Mouse (Mus musculus): ENCODE data around the gene Mpst. TPM values are rescaled to one million over a fixed set of nuclear protein-coding genes. Genes with fewer than 3 reads are reported as not detected.

The Mpst gene
- total and polyA plus RNA-seq, 2 experiments from 2014 or later = 3.5 to 85.9 TPM

GRCm38 (mm10) chr15:78451201-78451600 is 45.0 kb downstream of the Mpst start:
- DNase-seq (no peak), ATAC-seq (no peak)
- Histone ChIP-seq H3K27me3 (ENCODE audit: insufficient read depth, low read length) (no peaks in the 10 kb centered on the region), H3K4me2 (ENCODE audit: low read depth) (no peak overlapping the region), H3K9ac (no peak overlapping the region), H3K4me3 (ENCODE audit: low read depth, low read length) (no peak overlapping the region), H3K9me3 (ENCODE audit: low read length) (no peaks in the 10 kb centered on the region), H3K36me3 (ENCODE audit: insufficient read depth) (no peaks in the 10 kb centered on the region), H3K4me1 (ENCODE audit: insufficient read depth) (no peaks in the 10 kb centered on the region), H3K27ac (ENCODE audit: low read depth, low read length) (no peak overlapping the region)
- WGBS = 61% methylated on average over 2 of the region's 2 CpGs
- no peak for TF ChIP-seq CTCF (IDR thresholded peaks at IDR 0.05; ENCODE audit: low read depth)

- DNase-seq (no peak), ATAC-seq (no peak)
- no peaks in the 10 kb centered on the region for H3K36me3 ChIP-seq (ENCODE audit: insufficient read depth)
- H3K4me2 ChIP-seq (ENCODE audit: low read depth) = no peak overlapping the region
- no peak overlapping the region for H3K27ac ChIP-seq (ENCODE audit: low read depth, low read length)
- no peak for TF ChIP-seq CTCF (IDR thresholded peaks at IDR 0.05; ENCODE audit: low read depth)
- 75% methylated on average over 3 of the region's 3 CpGs for WGBS
- no peak overlapping the region for H3K4me3 ChIP-seq (ENCODE audit: low read depth, low read length)
- no peak overlapping the region for H3K9ac ChIP-seq
- H3K27me3 ChIP-seq (ENCODE audit: insufficient read depth, low read length) = no peaks in the 10 kb centered on the region
- no peaks in the 10 kb centered on the region for H3K4me1 ChIP-seq (ENCODE audit: insufficient read depth)
- no peaks in the 10 kb centered on the region for H3K9me3 ChIP-seq (ENCODE audit: low read length)
These were observed 46.7 kb downstream of the Mpst start for GRCm38 (mm10) chr15:78452929-78453328.

- TF ChIP-seq CTCF (IDR thresholded peaks at IDR 0.05; ENCODE audit: low read depth) = no peak
- DNase-seq = no peak
- WGBS = 67% methylated on average over 4 of the region's 4 CpGs
- H3K9me3 ChIP-seq (ENCODE audit: low read length) = no peaks in the 10 kb centered on the region
- no peaks in the 10 kb centered on the region for H3K4me1 ChIP-seq (ENCODE audit: insufficient read depth)
- H3K27me3 ChIP-seq (ENCODE audit: insufficient read depth, low read length) = no peaks in the 10 kb centered on the region
- H3K4me2 ChIP-seq (ENCODE audit: low read depth) = no peak overlapping the region
- H3K36me3 ChIP-seq (ENCODE audit: insufficient read depth) = no peaks in the 10 kb centered on the region
- no peak overlapping the region for H3K27ac ChIP-seq (ENCODE audit: low read depth, low read length)
- ATAC-seq = no peak
- no peak overlapping the region for H3K9ac ChIP-seq
- no peak overlapping the region for H3K4me3 ChIP-seq (ENCODE audit: low read depth, low read length)
These were observed 49.0 kb downstream of the Mpst start for GRCm38 (mm10) chr15:78455168-78455567.

- H3K4me3 ChIP-seq (ENCODE audit: low read depth, low read length) = no peak overlapping the region
- no peaks in the 10 kb centered on the region for H3K36me3 ChIP-seq (ENCODE audit: insufficient read depth)
- H3K4me2 ChIP-seq (ENCODE audit: low read depth) = no peak overlapping the region
- H3K27ac ChIP-seq (ENCODE audit: low read depth, low read length) = no peak overlapping the region
- 40% methylated on average over 7 of the region's 7 CpGs for WGBS
- no peaks in the 10 kb centered on the region for H3K27me3 ChIP-seq (ENCODE audit: insufficient read depth, low read length)
- H3K9me3 ChIP-seq (ENCODE audit: low read length) = no peaks in the 10 kb centered on the region
- H3K4me1 ChIP-seq (ENCODE audit: insufficient read depth) = no peaks in the 10 kb centered on the region
- DNase-seq (no peak), ATAC-seq (no peak)
- H3K9ac ChIP-seq = no peak overlapping the region
- TF ChIP-seq CTCF (IDR thresholded peaks at IDR 0.05; ENCODE audit: low read depth) = no peak
These were observed 49.8 kb downstream of the Mpst start for GRCm38 (mm10) chr15:78456051-78456450.

GRCm38 (mm10) chr15:78457193-78457592 is 51.0 kb downstream of the Mpst start:
- H3K4me3 ChIP-seq (ENCODE audit: low read depth, low read length) = no peak overlapping the region
- no peak overlapping the region for H3K9ac ChIP-seq
- H3K36me3 ChIP-seq (ENCODE audit: insufficient read depth) = no peaks in the 10 kb centered on the region
- no peak for TF ChIP-seq CTCF (IDR thresholded peaks at IDR 0.05; ENCODE audit: low read depth)
- no peak for DNase-seq
- H3K27me3 ChIP-seq (ENCODE audit: insufficient read depth, low read length) = no peaks in the 10 kb centered on the region
- no peak overlapping the region for H3K27ac ChIP-seq (ENCODE audit: low read depth, low read length)
- whole genome bisulfite sequencing = 84% methylated on average over 10 of the region's 10 CpGs
- H3K9me3 ChIP-seq (ENCODE audit: low read length) = no peaks in the 10 kb centered on the region
- no peak for ATAC-seq
- H3K4me1 ChIP-seq (ENCODE audit: insufficient read depth) = no peaks in the 10 kb centered on the region
- H3K4me2 ChIP-seq (ENCODE audit: low read depth) = no peak overlapping the region

GRCm38 (mm10) chr15:78462981-78463380 is 56.8 kb downstream of the Mpst start:
- Histone ChIP-seq H3K4me1 (ENCODE audit: insufficient read depth) (no peaks in the 10 kb centered on the region), H3K27me3 (ENCODE audit: insufficient read depth, low read length) (no peaks in the 10 kb centered on the region), H3K4me2 (ENCODE audit: low read depth) (no peak overlapping the region), H3K9me3 (ENCODE audit: low read length) (no peaks in the 10 kb centered on the region), H3K27ac (ENCODE audit: low read depth, low read length) (no peak overlapping the region), H3K4me3 (ENCODE audit: low read depth, low read length) (no peak overlapping the region), H3K9ac (no peak overlapping the region), H3K36me3 (ENCODE audit: insufficient read depth) (no peaks in the 10 kb centered on the region)
- ATAC-seq = no peak
- WGBS = 84% methylated on average over 2 of the region's 2 CpGs
- DNase-seq = no peak
- no peak for TF ChIP-seq CTCF (IDR thresholded peaks at IDR 0.05; ENCODE audit: low read depth)

Other genes starting within 250 kb of the Mpst start
- gene Ift27, start 232.3 kb upstream of the Mpst start, total RNA-seq (2014; rRNA removed) = 41.2 and 43.1 TPM in 2 replicates
- gene Ift27, start 232.3 kb upstream of the Mpst start, polyA plus RNA-seq (2015; fragmentation: Nextera tagmentation; extraction: Ambion mirVana) = 134 and 145 TPM in 2 replicates
- gene Pvalb, start 200.0 kb upstream of the Mpst start, total RNA-seq (2014; rRNA removed) = 0.33 and 0.77 TPM in 2 replicates
- gene Pvalb, start 200.0 kb upstream of the Mpst start, polyA plus RNA-seq (2015; fragmentation: Nextera tagmentation; extraction: Ambion mirVana) = 1.8 and 2.8 TPM in 2 replicates
- 2.0 and 3.5 TPM in 2 replicates for gene Ncf4, start 161.6 kb upstream of the Mpst start, total RNA-seq (2014; rRNA removed)
- 0.86 and 1.4 TPM in 2 replicates for gene Ncf4, start 161.6 kb upstream of the Mpst start, polyA plus RNA-seq (2015; fragmentation: Nextera tagmentation; extraction: Ambion mirVana)
- 0.43 and 1.2 TPM in 2 replicates for gene Csf2rb2, start 100.7 kb upstream of the Mpst start, total RNA-seq (2014; rRNA removed)
- gene Csf2rb2, start 100.7 kb upstream of the Mpst start, polyA plus RNA-seq (2015; fragmentation: Nextera tagmentation; extraction: Ambion mirVana) = 0.13 and 0.16 TPM in 2 replicates
- gene Csf2rb, start 80.7 kb upstream of the Mpst start, total RNA-seq (2014; rRNA removed) = 0.77 and 1.00 TPM in 2 replicates
- 0.62 and 0.74 TPM in 2 replicates for gene Csf2rb, start 80.7 kb upstream of the Mpst start, polyA plus RNA-seq (2015; fragmentation: Nextera tagmentation; extraction: Ambion mirVana)
- gene Tex33, start 10.5 kb upstream of the Mpst start, total RNA-seq (2014; rRNA removed) = not detected in 2 replicates
- not detected in 2 replicates for gene Tex33, start 10.5 kb upstream of the Mpst start, polyA plus RNA-seq (2015; fragmentation: Nextera tagmentation; extraction: Ambion mirVana)
- gene Tst, start 509 bp upstream of the Mpst start, total RNA-seq (2014; rRNA removed) = 36.6 and 37.7 TPM in 2 replicates
- gene Tst, start 509 bp upstream of the Mpst start, polyA plus RNA-seq (2015; fragmentation: Nextera tagmentation; extraction: Ambion mirVana) = 37.3 and 40.1 TPM in 2 replicates
- gene Kctd17, start 22.1 kb downstream of the Mpst start, total RNA-seq (2014; rRNA removed) = 148 and 153 TPM in 2 replicates
- 146 and 152 TPM in 2 replicates for gene Kctd17, start 22.1 kb downstream of the Mpst start, polyA plus RNA-seq (2015; fragmentation: Nextera tagmentation; extraction: Ambion mirVana)
- gene Tmprss6, start 62.2 kb downstream of the Mpst start, total RNA-seq (2014; rRNA removed) = 0.19 TPM in 1 of 2 replicates, not detected in the other
- 0.07 and 0.08 TPM in 2 replicates for gene Tmprss6, start 62.2 kb downstream of the Mpst start, polyA plus RNA-seq (2015; fragmentation: Nextera tagmentation; extraction: Ambion mirVana)
- 0.14 TPM in 1 of 2 replicates, not detected in the other for gene Il2rb, start 88.9 kb downstream of the Mpst start, total RNA-seq (2014; rRNA removed)
- gene Il2rb, start 88.9 kb downstream of the Mpst start, polyA plus RNA-seq (2015; fragmentation: Nextera tagmentation; extraction: Ambion mirVana) = 0.03 and 0.22 TPM in 2 replicates
- 2.0 and 4.0 TPM in 2 replicates for gene C1qtnf6, start 125.0 kb downstream of the Mpst start, total RNA-seq (2014; rRNA removed)
- gene C1qtnf6, start 125.0 kb downstream of the Mpst start, polyA plus RNA-seq (2015; fragmentation: Nextera tagmentation; extraction: Ambion mirVana) = 9.6 and 10.2 TPM in 2 replicates
- gene Sstr3, start 138.3 kb downstream of the Mpst start, total RNA-seq (2014; rRNA removed) = 2.8 and 3.3 TPM in 2 replicates
- 0.71 and 0.73 TPM in 2 replicates for gene Sstr3, start 138.3 kb downstream of the Mpst start, polyA plus RNA-seq (2015; fragmentation: Nextera tagmentation; extraction: Ambion mirVana)
- gene Rac2, start 166.4 kb downstream of the Mpst start, total RNA-seq (2014; rRNA removed) = 1.1 and 1.4 TPM in 2 replicates
- 5.9 and 6.5 TPM in 2 replicates for gene Rac2, start 166.4 kb downstream of the Mpst start, polyA plus RNA-seq (2015; fragmentation: Nextera tagmentation; extraction: Ambion mirVana)
- 5.5 and 9.8 TPM in 2 replicates for gene Cyth4, start 190.6 kb downstream of the Mpst start, total RNA-seq (2014; rRNA removed)
- gene Cyth4, start 190.6 kb downstream of the Mpst start, polyA plus RNA-seq (2015; fragmentation: Nextera tagmentation; extraction: Ambion mirVana) = 3.9 and 5.5 TPM in 2 replicates

Data from forebrain, postnatal 0 days (tissue).